Mouse (Mus musculus): ENCODE measurements around the gene Lrrc36. TPM values are rescaled to one million over a fixed set of nuclear protein-coding genes. Genes with fewer than 3 reads are reported as not detected.

The Lrrc36 gene
- polyA plus RNA-seq, 1 experiment from 2014 or later: not detected

GRCm38 (mm10) chr8:105476628-105477413 is 63.5 kb downstream of the Lrrc36 start:
- no peak overlapping the region for H3K4me2 ChIP-seq
- no peak for ATAC-seq (ENCODE audit: insufficient read depth, low FRiP score, low read depth)
- no peak overlapping the region for H3K9ac ChIP-seq
- peaks cover 25% of the 10 kb centered on the region for H3K4me1 ChIP-seq
- no peak overlapping the region for H3K4me3 ChIP-seq (replicated peaks)
- peaks cover 4% of the 10 kb centered on the region; the same call in 1 of the 2 replicates for H3K36me3 ChIP-seq
- WGBS: 46% methylated on average over 25 of the region's 25 CpGs
- H3K27ac ChIP-seq: no peak overlapping the region
- no peaks in the 10 kb centered on the region for H3K9me3 ChIP-seq
- H3K27me3 ChIP-seq (replicated peaks): 0 out of 2 replicates have a peak, but pooled peaks cover 2% of the 10 kb centered on the region

GRCm38 (mm10) chr8:105477792-105478191 is 64.4 kb downstream of the Lrrc36 start:
- Histone ChIP-seq H3K9ac (no peak overlapping the region), H3K4me3 (replicated peaks) (no peak overlapping the region), H3K36me3 (peaks cover 4% of the 10 kb centered on the region; the same call in 1 of the 2 replicates), H3K4me1 (peaks cover 25% of the 10 kb centered on the region), H3K4me2 (no peak overlapping the region), H3K27me3 (replicated peaks) (no peaks in the 10 kb centered on the region), H3K27ac (no peak overlapping the region), H3K9me3 (no peaks in the 10 kb centered on the region)
- ATAC-seq (ENCODE audit: insufficient read depth, low FRiP score, low read depth): no peak
- 67% methylated on average over 3 of the region's 3 CpGs for WGBS

GRCm38 (mm10) chr8:105481013-105481412 is 67.6 kb downstream of the Lrrc36 start:
- Histone ChIP-seq H3K9me3 (no peaks in the 10 kb centered on the region), H3K4me3 (replicated peaks) (no peak overlapping the region), H3K4me1 (peaks cover 8% of the 10 kb centered on the region; the same call in 1 of the 2 replicates), H3K36me3 (0 out of 2 replicates have a peak, but pooled peaks cover 3% of the 10 kb centered on the region), H3K9ac (no peak overlapping the region), H3K4me2 (no peak overlapping the region), H3K27me3 (replicated peaks) (no peaks in the 10 kb centered on the region), H3K27ac (no peak overlapping the region)
- no peak for ATAC-seq (ENCODE audit: insufficient read depth, low FRiP score, low read depth)
- 48% methylated on average over 2 of the region's 2 CpGs for WGBS

GRCm38 (mm10) chr8:105481453-105481852 is 68.1 kb downstream of the Lrrc36 start:
- no peak overlapping the region for H3K9ac ChIP-seq
- 0 out of 2 replicates have a peak, but pooled peaks cover 3% of the 10 kb centered on the region for H3K36me3 ChIP-seq
- peaks cover 8% of the 10 kb centered on the region; the same call in 1 of the 2 replicates for H3K4me1 ChIP-seq
- ATAC-seq (ENCODE audit: insufficient read depth, low FRiP score, low read depth): no peak
- 72% methylated on average over 6 of the region's 6 CpGs for WGBS
- H3K4me2 ChIP-seq: no peak overlapping the region
- H3K27ac ChIP-seq: no peak overlapping the region
- no peak overlapping the region for H3K4me3 ChIP-seq (replicated peaks)
- no peaks in the 10 kb centered on the region for H3K9me3 ChIP-seq
- H3K27me3 ChIP-seq (replicated peaks): no peaks in the 10 kb centered on the region

GRCm38 (mm10) chr8:105482123-105482522 is 68.8 kb downstream of the Lrrc36 start:
- Histone ChIP-seq H3K4me1 (0 out of 2 replicates have a peak, but pooled peaks cover 5% of the 10 kb centered on the region), H3K9ac (no peak overlapping the region), H3K9me3 (no peaks in the 10 kb centered on the region), H3K4me2 (no peak overlapping the region), H3K36me3 (0 out of 2 replicates have a peak, but pooled peaks cover 3% of the 10 kb centered on the region), H3K27me3 (replicated peaks) (no peaks in the 10 kb centered on the region), H3K27ac (no peak overlapping the region), H3K4me3 (replicated peaks) (no peak overlapping the region)
- ATAC-seq (ENCODE audit: insufficient read depth, low FRiP score, low read depth): no peak
- 85% methylated on average over 8 of the region's 8 CpGs for whole genome bisulfite sequencing

- Histone ChIP-seq H3K4me2 (no peak overlapping the region), H3K27me3 (replicated peaks) (no peaks in the 10 kb centered on the region), H3K9ac (no peak overlapping the region), H3K4me3 (replicated peaks) (no peak overlapping the region), H3K36me3 (0 out of 2 replicates have a peak, but pooled peaks cover 3% of the 10 kb centered on the region), H3K9me3 (no peaks in the 10 kb centered on the region), H3K27ac (no peak overlapping the region), H3K4me1 (0 out of 2 replicates have a peak, but pooled peaks cover 2% of the 10 kb centered on the region)
- ATAC-seq (ENCODE audit: insufficient read depth, low FRiP score, low read depth): 0 out of 2 replicates have a peak, but pooled peaks have one; percentile 26
- 50% methylated on average over 14 of the region's 14 CpGs for WGBS
These were observed 70.0 kb downstream of the Lrrc36 start for GRCm38 (mm10) chr8:105483212-105484029.

GRCm38 (mm10) chr8:105484030-105484368 is 70.6 kb downstream of the Lrrc36 start:
- no peak overlapping the region for H3K27ac ChIP-seq
- no peaks in the 10 kb centered on the region for H3K27me3 ChIP-seq (replicated peaks)
- no peaks in the 10 kb centered on the region for H3K9me3 ChIP-seq
- no peak overlapping the region for H3K4me3 ChIP-seq (replicated peaks)
- no peak overlapping the region for H3K9ac ChIP-seq
- 0 out of 2 replicates have a peak, but pooled peaks cover 3% of the 10 kb centered on the region for H3K36me3 ChIP-seq
- 63% methylated on average over 3 of the region's 3 CpGs for WGBS
- no peak overlapping the region for H3K4me2 ChIP-seq
- 0 out of 2 replicates have a peak, but pooled peaks cover 2% of the 10 kb centered on the region for H3K4me1 ChIP-seq
- ATAC-seq (ENCODE audit: insufficient read depth, low FRiP score, low read depth): no peak

GRCm38 (mm10) chr8:105484392-105484791 is 71.0 kb downstream of the Lrrc36 start:
- Histone ChIP-seq H3K27ac (no peak overlapping the region), H3K4me1 (0 out of 2 replicates have a peak, but pooled peaks cover 2% of the 10 kb centered on the region)

GRCm38 (mm10) chr8:105488082-105488481 is 74.7 kb downstream of the Lrrc36 start:
- H3K4me2 ChIP-seq: no peak overlapping the region
- no peaks in the 10 kb centered on the region for H3K4me1 ChIP-seq
- ATAC-seq (ENCODE audit: insufficient read depth, low FRiP score, low read depth): no peak
- 71% methylated on average over 3 of the region's 3 CpGs for WGBS
- no peaks in the 10 kb centered on the region for H3K9me3 ChIP-seq
- H3K27me3 ChIP-seq (replicated peaks): no peaks in the 10 kb centered on the region
- H3K36me3 ChIP-seq: 0 out of 2 replicates have a peak, but pooled peaks cover 1% of the 10 kb centered on the region
- H3K4me3 ChIP-seq (replicated peaks): no peak overlapping the region
- no peak overlapping the region for H3K9ac ChIP-seq
- no peak overlapping the region for H3K27ac ChIP-seq

More at GRCm38 (mm10) chr8:105484392-105484791, 71.0 kb downstream of the Lrrc36 start:
- Histone ChIP-seq H3K4me2 (no peak overlapping the region), H3K9me3 (no peaks in the 10 kb centered on the region), H3K36me3 (0 out of 2 replicates have a peak, but pooled peaks cover 3% of the 10 kb centered on the region), H3K4me3 (replicated peaks) (no peak overlapping the region), H3K27me3 (replicated peaks) (no peaks in the 10 kb centered on the region), H3K9ac (no peak overlapping the region)
- 37% methylated on average over 2 of the region's 2 CpGs for WGBS
- no peak for ATAC-seq (ENCODE audit: insufficient read depth, low FRiP score, low read depth)

GRCm38 (mm10) chr8:105489281-105489680 is 75.9 kb downstream of the Lrrc36 start:
- no peak for ATAC-seq (ENCODE audit: insufficient read depth, low FRiP score, low read depth)
- H3K4me1 ChIP-seq: no peaks in the 10 kb centered on the region
- H3K4me3 ChIP-seq (replicated peaks): no peak overlapping the region
- H3K4me2 ChIP-seq: no peak overlapping the region
- H3K9ac ChIP-seq: no peak overlapping the region
- WGBS: 45% methylated on average over 1 of the region's 1 CpGs
- no peaks in the 10 kb centered on the region for H3K9me3 ChIP-seq
- no peaks in the 10 kb centered on the region for H3K27me3 ChIP-seq (replicated peaks)
- H3K27ac ChIP-seq: no peak overlapping the region
- no peaks in the 10 kb centered on the region for H3K36me3 ChIP-seq

GRCm38 (mm10) chr8:105493495-105493894 is 80.1 kb downstream of the Lrrc36 start:
- Histone ChIP-seq H3K4me2 (no peak overlapping the region), H3K4me1 (0 out of 2 replicates have a peak, but pooled peaks cover 11% of the 10 kb centered on the region), H3K9me3 (no peaks in the 10 kb centered on the region), H3K4me3 (replicated peaks) (no peak overlapping the region), H3K9ac (no peak overlapping the region), H3K27ac (no peak overlapping the region), H3K27me3 (replicated peaks) (no peaks in the 10 kb centered on the region), H3K36me3 (no peaks in the 10 kb centered on the region)
- WGBS: 29% methylated on average over 3 of the region's 3 CpGs
- no peak for ATAC-seq (ENCODE audit: insufficient read depth, low FRiP score, low read depth)

Data from stomach, embryonic 15.5 days (tissue).